ENCODE assay signal across 11 mouse cellular contexts in genomic region chr12:77852595-77853577, GRCm38 (mm10).
A peak's percentile ranks its signal among the peaks of the same experiment; 100 is the strongest.
DNase-seq lines count a peak whose midpoint lies in the region; ATAC-seq lines count a peak whose summit lies in the region.
"Had no signal": no experiment of that assay in that cellular context is flagged by ENCODE, and none has a peak within 500 bp of the region (broad histone marks: within the 10 kb centered on the region; RNA-seq: fewer than 3 reads in every experiment).

No protein-coding gene starts in this region.

- H3K4me1 ChIP-seq in hindbrain, embryonic 14.5 days (replicated peaks; ENCODE audit: control insufficient read depth, insufficient read depth, low read length) = peaks cover 23% of the 10 kb centered on the region
- no peaks in the 10 kb centered on the region for H3K4me1 ChIP-seq in stomach, embryonic 15.5 days

- no peak overlapping the region for H3K4me3 ChIP-seq in hindbrain, embryonic 14.5 days (replicated peaks; ENCODE audit: low read length)
- no peak overlapping the region for H3K4me3 ChIP-seq in stomach, embryonic 15.5 days (replicated peaks)
- H3K4me3 ChIP-seq: erythroblast, embryonic 14.5 days had no signal

- peak; percentile 68; the same call in 1 of the 2 replicates for ATAC-seq in hindbrain, embryonic 14.5 days (ENCODE audit: low FRiP score)
- peak; percentile 27; the same call in 1 of the 2 replicates for ATAC-seq in stomach, embryonic 15.5 days (ENCODE audit: insufficient read depth, low FRiP score, low read depth)
- ATAC-seq: Patski had no signal

- H3K27ac ChIP-seq in hindbrain, embryonic 14.5 days = peak overlapping the region; percentile 32; the same call in 1 of the 2 replicates
- H3K27ac ChIP-seq in stomach, embryonic 15.5 days = no peak overlapping the region

- intact Hi-C loops in left cerebral cortex, postnatal 4 days (cut with DNase I) = no loop called here
- intact Hi-C loops in left cerebral cortex, postnatal 36 days (cut with DNase I) = no loop called here

- no peaks in the 10 kb centered on the region for H3K9me3 ChIP-seq in hindbrain, embryonic 14.5 days (ENCODE audit: control insufficient read depth, low read length)
- H3K9me3 ChIP-seq in stomach, embryonic 15.5 days = no peaks in the 10 kb centered on the region

- DNase-seq in left cerebral cortex, postnatal 4 days = peak; percentile 44
- no peak for DNase-seq in left cerebral cortex, postnatal 36 days (ENCODE audit: low spot score in 2 of 2)
- peak; percentile 45 for DNase-seq in embryo, embryonic 9.5 days (ENCODE audit: extremely low spot score)
- peak; percentile 65 for DNase-seq in hindbrain, embryonic 14.5 days (ENCODE audit: low spot score)
- no peak for DNase-seq in urinary bladder, postnatal 14 days (ENCODE audit: low spot score)
- no peak for DNase-seq in right cerebral cortex, adult 18-20 months
- DNase-seq: kidney, adult 8-10 months; lung, postnatal 14 days had no signal

- no peak overlapping the region for H3K9ac ChIP-seq in hindbrain, embryonic 14.5 days
- H3K9ac ChIP-seq in stomach, embryonic 15.5 days = no peak overlapping the region

- WGBS in hindbrain, embryonic 14.5 days = 14% methylated on average over 9 of the region's 9 CpGs
- WGBS in stomach, embryonic 15.5 days = 27% methylated on average over 9 of the region's 9 CpGs

- H3K4me2 ChIP-seq in hindbrain, embryonic 14.5 days (replicated peaks) = no peak overlapping the region
- no peak overlapping the region for H3K4me2 ChIP-seq in stomach, embryonic 15.5 days

- H3K36me3 ChIP-seq in hindbrain, embryonic 14.5 days (replicated peaks; ENCODE audit: control insufficient read depth, insufficient read depth) = no peaks in the 10 kb centered on the region
- no peaks in the 10 kb centered on the region for H3K36me3 ChIP-seq in stomach, embryonic 15.5 days

- H3K27me3 ChIP-seq in hindbrain, embryonic 14.5 days (ENCODE audit: control insufficient read depth, insufficient read depth, low read length) = no peaks in the 10 kb centered on the region
- no peaks in the 10 kb centered on the region for H3K27me3 ChIP-seq in stomach, embryonic 15.5 days (replicated peaks)
- H3K27me3 ChIP-seq: Patski had no signal

Comparison
In these comparisons a context has a peak if more than half of its experiments do, and no peak if none do; other contexts are left out.
1. DNase-seq: peak in left cerebral cortex, postnatal 4 days (single experiment), embryo, embryonic 9.5 days (single experiment) and hindbrain, embryonic 14.5 days (single experiment); none in left cerebral cortex, postnatal 36 days (0 of 2), urinary bladder, postnatal 14 days (single experiment) and right cerebral cortex, adult 18-20 months (single experiment).